Mouse (Mus musculus): ENCODE measurements at regions not wholly inside any gene's neighbourhood (a gene's known extent, or its start where the extent isn't known, plus 50 kb on each side); places are given as distances from the start of the nearest gene placed in this dataset.

DNA sequence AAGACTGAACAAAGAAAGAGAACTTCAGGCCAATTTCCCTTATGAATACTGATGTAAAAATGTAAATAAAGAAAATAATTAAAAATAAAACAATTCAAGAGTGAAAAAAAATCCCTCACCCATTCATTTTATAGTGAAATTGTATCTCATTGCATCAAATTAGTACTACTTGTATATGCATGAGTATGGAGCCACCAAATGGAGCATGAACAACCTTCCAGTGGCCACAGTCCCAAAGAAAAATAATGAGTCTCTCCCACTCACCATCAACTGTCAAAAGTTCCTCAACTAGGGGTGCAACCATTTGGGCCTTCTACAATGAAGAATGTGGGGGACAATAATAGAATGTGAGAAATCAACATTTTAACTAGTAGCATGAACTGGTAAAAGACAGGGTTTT is 54.1 kb upstream of the Rspo3 start:
- Histone ChIP-seq H3K27ac (ENCODE audit: low read depth) (no peak overlapping the region), H3K4me3 (ENCODE audit: low read depth, low read length) (no peak overlapping the region), H3K36me3 (replicated peaks; ENCODE audit: control insufficient read depth, insufficient read depth, low read length) (no peaks in the 10 kb centered on the region), H3K4me2 (ENCODE audit: low read depth, low read length) (no peak overlapping the region), H3K9me3 (replicated peaks; ENCODE audit: control insufficient read depth, low read length) (no peaks in the 10 kb centered on the region), H3K4me1 (ENCODE audit: control insufficient read depth, insufficient read depth) (no peaks in the 10 kb centered on the region), H3K27me3 (ENCODE audit: control insufficient read depth, insufficient read depth, low read length) (no peaks in the 10 kb centered on the region), H3K9ac (replicated peaks; ENCODE audit: low read depth, low read length) (no peak overlapping the region)
- ATAC-seq (ENCODE audit: insufficient read depth, low read depth) (no peak), DNase-seq (ENCODE audit: low spot score) (no peak)
- no peak for TF ChIP-seq CTCF (IDR thresholded peaks at IDR 0.05; ENCODE audit: low read depth)
- TF ChIP-seq EP300 (IDR thresholded peaks at IDR 0.05; ENCODE audit: low read depth), result no peak

All from heart, postnatal 0 days (tissue).